8 mouse cellular contexts compared by ENCODE assay signal in the genomic region with DNA sequence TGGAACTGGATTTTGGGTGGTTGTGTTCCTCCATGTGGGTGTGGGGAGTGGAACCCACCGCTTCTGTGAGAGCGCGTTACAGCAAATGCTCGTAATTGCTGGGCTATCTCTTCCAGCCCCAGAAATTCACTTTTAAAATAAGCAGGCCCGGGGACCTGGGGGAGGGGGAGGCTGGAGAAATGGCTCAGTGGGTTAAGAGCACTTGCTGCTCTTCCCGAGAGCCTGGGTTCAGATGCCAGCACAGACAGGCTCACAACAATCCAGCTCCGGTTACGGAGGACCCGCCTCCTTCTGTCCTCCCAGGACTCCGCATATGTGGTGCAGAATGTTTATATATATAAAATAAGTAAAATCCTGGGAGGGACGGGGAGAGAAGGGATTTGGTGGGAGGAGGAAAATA. TPM values are rescaled to one million over a fixed set of nuclear protein-coding genes. Genes with fewer than 3 reads are reported as not detected.
DNase-seq lines count a peak whose midpoint lies in the region; ATAC-seq and TF ChIP-seq lines count a peak whose summit lies in the region.

No protein-coding gene starts in this region.

- TF ChIP-seq EP300 in ES-Bruce4 (IDR thresholded peaks at IDR 0.05; ENCODE audit: insufficient read depth, low read depth, low read length), result no peak
- TF ChIP-seq EP300 in liver, postnatal 0 days (IDR thresholded peaks at IDR 0.05; ENCODE audit: low read depth), result no peak

- H3K9me3 ChIP-seq in ES-Bruce4 (replicated peaks; ENCODE audit: control insufficient read depth, insufficient read depth, low read length, poor library complexity, severe bottlenecking), result no peaks in the 10 kb centered on the region
- no peaks in the 10 kb centered on the region for H3K9me3 ChIP-seq in hindbrain, embryonic 10.5 days
- H3K9me3 ChIP-seq in liver, postnatal 0 days (ENCODE audit: low read length), result no peaks in the 10 kb centered on the region

- WGBS in hindbrain, embryonic 10.5 days, result 12% methylated on average over 11 of the region's 11 CpGs
- WGBS in liver, postnatal 0 days (ENCODE audit: insufficient replicate concordance), result 60% methylated on average over 11 of the region's 11 CpGs

- no peak for ATAC-seq in liver, postnatal 0 days

- H3K27ac ChIP-seq in ES-Bruce4 (ENCODE audit: insufficient read depth, low read length), result peak overlapping the region; percentile 93
- H3K27ac ChIP-seq in hindbrain, embryonic 10.5 days, result peak overlapping the region; percentile 98
- no peak overlapping the region for H3K27ac ChIP-seq in liver, postnatal 0 days (ENCODE audit: low read depth)

- no peak for TF ChIP-seq CTCF in ES-Bruce4 (IDR thresholded peaks at IDR 0.05; ENCODE audit: low read depth, low read length)
- no peak for TF ChIP-seq CTCF in liver, postnatal 0 days (IDR thresholded peaks at IDR 0.05; ENCODE audit: low read depth)

- H3K4me1 ChIP-seq in ES-Bruce4 (ENCODE audit: control insufficient read depth, insufficient read depth, low read length), result peaks cover 4% of the 10 kb centered on the region
- peaks cover 66% of the 10 kb centered on the region for H3K4me1 ChIP-seq in hindbrain, embryonic 10.5 days (replicated peaks)
- H3K4me1 ChIP-seq in liver, postnatal 0 days (ENCODE audit: insufficient read depth), result peaks cover 30% of the 10 kb centered on the region

- H3K4me2 ChIP-seq in liver, postnatal 0 days (ENCODE audit: low read depth, low read length), result peak overlapping the region; percentile 99; the same call in 1 of the 2 replicates

- TF ChIP-seq POLR2A in ES-Bruce4 (IDR thresholded peaks at IDR 0.05; ENCODE audit: insufficient read depth, low read length), result no peak

- intact Hi-C loops in gastrocnemius, postnatal 14 days (cut with DNase I; ENCODE audit: low total_unique reads), result no loop called here

- H3K4me3 ChIP-seq in ES-Bruce4 (ENCODE audit: low read depth, low read length), result peak overlapping the region; percentile 69
- peak overlapping the region; percentile 96 for H3K4me3 ChIP-seq in hindbrain, embryonic 10.5 days
- no peak overlapping the region for H3K4me3 ChIP-seq in liver, postnatal 0 days (ENCODE audit: low read depth, low read length)

- H3K36me3 ChIP-seq in ES-Bruce4 (ENCODE audit: control insufficient read depth, insufficient read depth, low read length, poor library complexity, severe bottlenecking), result peaks cover 6% of the 10 kb centered on the region
- H3K36me3 ChIP-seq in hindbrain, embryonic 10.5 days, result peaks cover 43% of the 10 kb centered on the region
- H3K36me3 ChIP-seq in liver, postnatal 0 days (replicated peaks; ENCODE audit: insufficient read depth, low read length), result peaks cover 13% of the 10 kb centered on the region; the same call in 1 of the 2 replicates

- peak overlapping the region; percentile 90 for H3K9ac ChIP-seq in ES-Bruce4 (ENCODE audit: low read depth, poor library complexity, severe bottlenecking)
- no peak overlapping the region for H3K9ac ChIP-seq in liver, postnatal 0 days (replicated peaks)

- no peaks in the 10 kb centered on the region for H3K27me3 ChIP-seq in ES-Bruce4 (ENCODE audit: control insufficient read depth, insufficient read depth, low read length, poor library complexity, severe bottlenecking)
- no peaks in the 10 kb centered on the region for H3K27me3 ChIP-seq in hindbrain, embryonic 10.5 days (ENCODE audit: insufficient read depth, poor library complexity, severe bottlenecking)
- H3K27me3 ChIP-seq in liver, postnatal 0 days (ENCODE audit: insufficient read depth, low read length), result no peaks in the 10 kb centered on the region

- DNase-seq in MN1 (ENCODE audit: low spot score), result peak; percentile 21
- peak; percentile 27 for DNase-seq in hindbrain, embryonic 10.5 days (ENCODE audit: low spot score)
- DNase-seq in liver, postnatal 0 days, result no peak
- no peak for DNase-seq in cerebellum, postnatal 25 days
- DNase-seq in B cell, adult 2 months, result no peak
- no peak for DNase-seq in right cerebral cortex, postnatal 10 days (ENCODE audit: low spot score in 2 of 2)
- no peak for DNase-seq in gastrocnemius, postnatal 14 days

RNA-seq across cellular contexts. Expression of a gene that starts 2.9 kb away (rescaled TPM):
- polyA plus RNA-seq in ES-Bruce4 (2011; ENCODE audit: insufficient read depth, insufficient read length, low read depth, missing spikeins), result 32.9 and 33.8 TPM in 2 replicates
- 88.4 and 90.3 TPM in 2 replicates for polyA plus RNA-seq in hindbrain, embryonic 10.5 days (2016; fragmentation: Nextera tagmentation; extraction: Ambion mirVana)
- 4.9 and 5.1 TPM in 2 replicates for polyA plus RNA-seq in liver, postnatal 0 days (2015; fragmentation: Nextera tagmentation; extraction: Ambion mirVana)
- total RNA-seq in gastrocnemius, postnatal 14 days (2021), result 1 to 10 TPM; 2.9 to 3.1 TPM

RNA-seq across cellular contexts. Expression of a gene that starts 15.0 kb away (rescaled TPM):
- 2.3 and 3.3 TPM in 2 replicates for polyA plus RNA-seq in ES-Bruce4 (2011; ENCODE audit: insufficient read depth, insufficient read length, low read depth, missing spikeins)
- 8.1 and 9.4 TPM in 2 replicates for polyA plus RNA-seq in hindbrain, embryonic 10.5 days (2016; fragmentation: Nextera tagmentation; extraction: Ambion mirVana)
- 1.2 and 1.8 TPM in 2 replicates for polyA plus RNA-seq in liver, postnatal 0 days (2015; fragmentation: Nextera tagmentation; extraction: Ambion mirVana)
- under 1 TPM; 0.35 to 0.44 TPM for total RNA-seq in gastrocnemius, postnatal 14 days (2021)

RNA-seq across cellular contexts. Expression of a gene that starts 20.2 kb away (rescaled TPM):
- polyA plus RNA-seq in ES-Bruce4 (2011; ENCODE audit: insufficient read depth, insufficient read length, low read depth, missing spikeins), result 92.7 and 98.2 TPM in 2 replicates
- polyA plus RNA-seq in hindbrain, embryonic 10.5 days (2016; fragmentation: Nextera tagmentation; extraction: Ambion mirVana), result 184 and 188 TPM in 2 replicates
- polyA plus RNA-seq in liver, postnatal 0 days (2015; fragmentation: Nextera tagmentation; extraction: Ambion mirVana), result 190 and 216 TPM in 2 replicates
- total RNA-seq in gastrocnemius, postnatal 14 days (2021), result 10 to 100 TPM; 75.1 to 77.1 TPM

RNA-seq across cellular contexts. Expression of a gene that starts 44.3 kb away (rescaled TPM):
- not detected in 2 replicates for polyA plus RNA-seq in ES-Bruce4 (2011; ENCODE audit: insufficient read depth, insufficient read length, low read depth, missing spikeins)
- polyA plus RNA-seq in hindbrain, embryonic 10.5 days (2016; fragmentation: Nextera tagmentation; extraction: Ambion mirVana), result 0.37 and 0.90 TPM in 2 replicates
- 1.8 and 2.4 TPM in 2 replicates for polyA plus RNA-seq in liver, postnatal 0 days (2015; fragmentation: Nextera tagmentation; extraction: Ambion mirVana)
- total RNA-seq in gastrocnemius, postnatal 14 days (2021), result not detected

Comparison
In these comparisons a context has a peak if more than half of its experiments do, and no peak if none do; other contexts are left out.
1. DNase-seq: peak in MN1 (single experiment) and hindbrain, embryonic 10.5 days (single experiment); none in liver, postnatal 0 days (single experiment), cerebellum, postnatal 25 days (0 of 2), B cell, adult 2 months (0 of 2), right cerebral cortex, postnatal 10 days (0 of 2) and gastrocnemius, postnatal 14 days (single experiment).